Mouse (Mus musculus) midbrain, postnatal 0 days (tissue): ENCODE data around the gene Barx2. TPM values are rescaled to one million over a fixed set of nuclear protein-coding genes. Genes with fewer than 3 reads are reported as not detected.
"Not testable (repeated sequence)": the region's sequence is repeated elsewhere in the genome, so short reads cannot be mapped to it uniquely, and the experiment has no call there.

Experiments used
- ATAC-seq: fragments of 200-750 bp; cut with Nextera tagmentation; 2 replicates; pipeline ENCODE4 v1.8.0; 2017; ENCODE audit warnings: moderate number of reproducible peaks, mild to moderate bottlenecking, moderate TSS enrichment, moderate library complexity; ENCODE audit not compliant: low FRiP score
- DNase-seq: peaks from one replicate; pipeline ENCODE4 v3.0.0-alpha.2; 2015; ENCODE audit warnings: low spot score
- H3K27ac ChIP-seq: fragments of 300-500 bp; sonication (generic); 2 replicates; pipeline ENCODE4 v1.5.1; 2014; ENCODE audit warnings: low read depth, mild to moderate bottlenecking, low read length, mixed read lengths
- H3K27me3 ChIP-seq: fragments of 300-500 bp; sonication (generic); 2 replicates; pipeline ENCODE4 v1.6.1; 2014; ENCODE audit warnings: low read length, control low read depth, mixed read lengths; ENCODE audit not compliant: insufficient read depth
- H3K36me3 ChIP-seq: fragments of 300-500 bp; sonication (generic); 2 replicates; pipeline ENCODE4 v1.6.1; 2014; ENCODE audit warnings: low read length, control low read depth, mixed read lengths; ENCODE audit not compliant: insufficient read depth
- H3K4me1 ChIP-seq: fragments of 300-500 bp; sonication (generic); 2 replicates; pipeline ENCODE4 v1.6.1; 2014; ENCODE audit warnings: mild to moderate bottlenecking, control low read depth, antibody characterized with exemption, low read length, mixed read lengths; ENCODE audit not compliant: insufficient read depth
- H3K4me2 ChIP-seq: fragments of 300-500 bp; sonication (generic); 2 replicates; pipeline ENCODE4 v1.6.1; 2014; ENCODE audit warnings: low read depth, mild to moderate bottlenecking, low read length, mixed read lengths; ENCODE audit not compliant: poor library complexity, severe bottlenecking
- H3K4me3 ChIP-seq: fragments of 300-500 bp; sonication (generic); 2 replicates; pipeline ENCODE4 v1.5.1; 2014; ENCODE audit warnings: low read depth, mild to moderate bottlenecking, low read length, moderate library complexity
- H3K9ac ChIP-seq: fragments of 300-500 bp; sonication (generic); replicated peaks from 2 replicates; pipeline ENCODE4 v1.6.1; 2014; ENCODE audit warnings: mild to moderate bottlenecking, low read length, moderate library complexity, mixed read lengths; ENCODE audit not compliant: poor library complexity, severe bottlenecking
- H3K9me3 ChIP-seq: fragments of 300-500 bp; sonication (generic); 2 replicates; pipeline ENCODE4 v1.6.1; 2016; ENCODE audit warnings: low read length, control low read depth
- CTCF ChIP-seq: IDR thresholded peaks from 2 replicates; pipeline ENCODE4 v1.5.1; 2016; ENCODE audit warnings: antibody characterized with exemption, mild to moderate bottlenecking
- WGBS: fragments of 180-500 bp; shearing (Covaris S2); extraction: QIAGEN DNeasy Blood & Tissue Kit; methylation state at CpG from one replicate; pipeline ENCODE4 v1.1.7; 2014; 5-methylcytosine and 5-hydroxymethylcytosine counted together
- polyA plus RNA-seq: library from polyadenylated mRNA; unstranded; fragments of >200 nt; fragmentation: Nextera tagmentation; extraction: Ambion mirVana; gene quantifications from 2 replicates; pipeline ENCODE4 v1.2.1, GENCODE M21; 2015
- total RNA-seq: library from RNA; depleted of rRNA; stranded (reverse); fragments of >200 nt; gene quantifications from 2 replicates; pipeline ENCODE4 v1.2.3, GENCODE M21; 2014

The Barx2 gene
- total and polyA plus RNA-seq, 2 experiments from 2014 or later, result 0.27 to 2.9 TPM

DNA sequence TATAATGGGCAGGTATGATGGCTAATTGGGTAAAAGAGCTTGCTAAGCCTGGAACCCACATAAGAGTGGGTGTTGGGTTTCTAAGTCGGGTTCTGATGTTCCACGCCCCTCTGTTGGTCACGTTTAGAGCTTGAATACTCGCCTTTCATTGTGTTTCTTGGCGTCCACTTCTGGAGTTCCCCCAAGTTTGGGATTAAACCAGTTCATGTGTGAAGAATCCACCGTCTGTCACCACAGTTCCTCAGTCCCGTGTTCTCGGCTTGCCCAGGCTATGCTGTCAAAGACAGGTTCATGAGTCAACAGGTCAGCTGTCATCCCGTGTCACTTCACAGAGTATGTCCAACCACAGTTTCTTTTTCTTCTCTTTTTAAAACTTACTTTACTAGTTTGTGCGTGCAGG lies 33.8 kb upstream of the Barx2 start:
- DNase-seq (peak; percentile 35), ATAC-seq (no peak)
- H3K4me3 ChIP-seq, result no peak overlapping the region
- no peak overlapping the region for H3K27ac ChIP-seq
- WGBS, result 76% methylated on average over 10 of the region's 10 CpGs
- H3K9me3 ChIP-seq, result no peaks in the 10 kb centered on the region
- no peak overlapping the region for H3K9ac ChIP-seq
- no peak overlapping the region for H3K4me2 ChIP-seq
- no peaks in the 10 kb centered on the region for H3K4me1 ChIP-seq
- H3K36me3 ChIP-seq, result no peaks in the 10 kb centered on the region
- no peaks in the 10 kb centered on the region for H3K27me3 ChIP-seq
- no peak for TF ChIP-seq CTCF

DNA sequence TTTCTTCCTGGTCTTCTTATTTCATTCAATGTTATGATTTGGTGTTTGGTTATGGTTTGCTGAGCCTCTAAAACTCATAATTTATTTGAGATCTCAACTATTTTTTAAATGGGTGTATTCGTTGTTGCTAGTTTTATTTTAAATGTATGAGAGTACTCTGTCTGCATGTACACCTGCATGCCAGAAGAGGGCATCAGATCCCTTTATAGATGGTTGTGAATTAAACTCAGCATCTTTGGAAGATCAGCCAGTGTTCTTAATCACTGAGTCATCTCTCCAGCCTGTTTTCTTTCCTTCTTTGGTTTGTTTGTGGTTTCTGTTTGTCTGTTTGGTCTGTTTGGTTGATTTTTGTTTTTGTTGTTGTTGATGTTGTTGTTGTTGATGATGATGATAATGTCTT lies 29.1 kb upstream of the Barx2 start:
- DNase-seq, result peak; percentile 33
- no peak overlapping the region for H3K9ac ChIP-seq
- no peaks in the 10 kb centered on the region for H3K4me1 ChIP-seq
- H3K27ac ChIP-seq, result no peak overlapping the region
- no peaks in the 10 kb centered on the region for H3K36me3 ChIP-seq
- no peak overlapping the region for H3K4me2 ChIP-seq
- H3K27me3 ChIP-seq, result no peaks in the 10 kb centered on the region
- no peak overlapping the region for H3K4me3 ChIP-seq
- no peak for ATAC-seq
- no peaks in the 10 kb centered on the region for H3K9me3 ChIP-seq
- peak; percentile 71 for TF ChIP-seq CTCF
- WGBS, result 54% methylated on average over 1 of the region's 1 CpGs

DNA sequence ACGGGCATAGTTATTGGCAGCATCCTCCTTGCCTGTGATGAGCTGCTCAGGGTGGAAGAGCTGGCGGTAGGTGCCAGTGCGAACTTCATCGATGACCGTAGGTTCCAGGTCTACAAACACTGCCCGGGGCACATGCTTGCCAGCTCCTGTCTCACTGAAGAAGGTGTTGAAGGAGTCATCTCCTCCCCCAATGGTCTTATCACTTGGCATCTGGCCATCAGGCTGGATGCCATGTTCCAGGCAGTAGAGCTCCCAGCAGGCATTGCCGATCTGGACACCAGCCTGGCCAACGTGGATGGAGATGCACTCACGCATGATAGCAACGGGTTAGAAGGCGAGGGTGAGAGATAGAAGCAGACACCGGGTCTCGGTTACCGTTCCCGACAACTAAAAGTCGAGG lies 23.2 kb upstream of the Barx2 start:
- H3K9me3 ChIP-seq, DNase-seq, H3K36me3 ChIP-seq, H3K4me3 ChIP-seq, H3K4me1 ChIP-seq, H3K9ac ChIP-seq, H3K4me2 ChIP-seq, ATAC-seq, H3K27ac ChIP-seq, H3K27me3 ChIP-seq: not testable (repeated sequence)
- 98% methylated on average over 13 of the region's 16 CpGs for WGBS

DNA sequence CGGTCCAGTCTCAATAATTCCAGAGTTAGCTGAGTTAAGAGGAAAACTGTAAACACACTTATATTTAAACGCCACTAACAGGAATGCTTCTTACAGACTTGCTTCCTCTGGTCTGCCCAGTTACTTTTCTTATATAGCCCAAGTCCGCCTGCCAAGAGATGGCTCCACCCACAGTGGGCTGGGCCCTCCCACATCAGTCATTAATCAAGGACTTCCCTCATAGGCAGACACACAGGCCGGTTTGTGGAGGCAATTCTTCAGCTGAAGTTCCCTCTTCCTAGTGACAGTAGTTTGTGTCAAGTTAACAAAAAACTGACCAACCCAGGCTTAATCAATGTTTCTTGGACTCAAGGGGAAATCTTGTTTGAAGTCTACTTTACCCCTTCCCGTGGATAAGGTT lies 18.4 kb upstream of the Barx2 start:
- Histone ChIP-seq H3K9me3 (no peaks in the 10 kb centered on the region), H3K36me3 (no peaks in the 10 kb centered on the region), H3K4me1 (no peaks in the 10 kb centered on the region), H3K4me3 (no peak overlapping the region), H3K4me2 (no peak overlapping the region), H3K27ac (no peak overlapping the region), H3K27me3 (no peaks in the 10 kb centered on the region), H3K9ac (no peak overlapping the region)
- DNase-seq (no peak), ATAC-seq (no peak)
- WGBS, result 67% methylated on average over 5 of the region's 5 CpGs
- no peak for TF ChIP-seq CTCF

DNA sequence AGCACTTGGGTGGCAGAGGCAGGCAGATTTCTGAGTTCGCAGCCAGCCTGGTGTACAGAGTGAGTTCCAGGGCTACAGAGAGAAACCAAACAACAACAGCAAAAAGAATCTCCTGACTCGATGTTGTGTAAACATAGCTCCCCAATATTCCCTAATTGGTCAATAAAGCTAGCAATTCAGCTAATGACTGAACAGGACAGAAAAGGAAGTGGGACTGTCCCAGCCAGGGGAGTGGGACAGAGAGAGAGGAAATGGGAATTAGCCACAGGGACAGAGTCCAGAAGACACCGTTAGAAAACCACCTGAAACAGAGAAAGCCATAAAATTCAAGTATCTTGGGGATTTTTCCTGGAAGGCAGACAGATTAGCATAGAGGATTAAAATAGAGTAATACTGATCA lies 18.0 kb upstream of the Barx2 start:
- WGBS, result 83% methylated on average over 3 of the region's 3 CpGs
- Histone ChIP-seq H3K36me3 (no peaks in the 10 kb centered on the region), H3K27ac (no peak overlapping the region), H3K27me3 (no peaks in the 10 kb centered on the region), H3K4me2 (no peak overlapping the region), H3K4me1 (no peaks in the 10 kb centered on the region), H3K9ac (no peak overlapping the region), H3K9me3 (no peaks in the 10 kb centered on the region), H3K4me3 (no peak overlapping the region)
- no peak for TF ChIP-seq CTCF
- ATAC-seq (no peak), DNase-seq (no peak)

DNA sequence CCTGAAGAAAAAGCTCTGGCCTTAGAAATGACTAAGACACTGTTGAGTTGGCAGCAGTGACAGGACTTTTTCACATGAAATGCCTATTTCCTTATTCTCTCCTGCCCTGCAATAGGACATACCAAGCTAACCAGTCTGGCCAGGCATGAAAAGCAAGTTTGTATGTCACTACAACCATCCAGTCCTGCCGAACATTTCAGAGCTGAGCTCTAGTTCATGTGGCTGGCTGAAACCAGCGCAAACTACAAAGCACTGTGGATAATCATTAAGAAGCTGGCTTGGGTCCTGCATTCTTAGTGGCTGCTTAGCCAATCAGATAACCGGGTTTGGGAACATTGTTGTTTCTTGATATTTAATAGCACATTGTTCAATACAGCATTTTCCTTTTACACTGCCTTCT lies 13.5 kb upstream of the Barx2 start:
- H3K27ac ChIP-seq, result no peak overlapping the region
- H3K4me2 ChIP-seq, result no peak overlapping the region
- no peaks in the 10 kb centered on the region for H3K4me1 ChIP-seq
- no peak overlapping the region for H3K4me3 ChIP-seq
- WGBS, result 60% methylated on average over 3 of the region's 3 CpGs
- no peak for TF ChIP-seq CTCF
- no peak for DNase-seq
- no peaks in the 10 kb centered on the region for H3K36me3 ChIP-seq
- ATAC-seq, result no peak
- H3K9ac ChIP-seq, result no peak overlapping the region
- no peaks in the 10 kb centered on the region for H3K27me3 ChIP-seq
- no peaks in the 10 kb centered on the region for H3K9me3 ChIP-seq
